Mouse (Mus musculus) lung, embryonic 14.5 days (tissue): Measurements from ENCODE around the gene Tjap1. TPM values are rescaled to one million over a fixed set of nuclear protein-coding genes. Genes with fewer than 3 reads are reported as not detected.

Experiments
- ATAC-seq: fragments of 200-750 bp; cut with Nextera tagmentation; 2 replicates; pipeline ENCODE4 v1.8.0; 2017; ENCODE audit warnings: mild to moderate bottlenecking, moderate TSS enrichment, moderate library complexity; ENCODE audit not compliant: insufficient read depth
- DNase-seq: peaks from one replicate; pipeline ENCODE4 v3.0.0-alpha.2; 2015
- H3K27ac ChIP-seq: fragments of 300-500 bp; sonication (generic); 2 replicates; pipeline ENCODE4 v1.5.1; 2014; ENCODE audit warnings: low read depth, mild to moderate bottlenecking, moderate library complexity
- H3K27me3 ChIP-seq: fragments of 300-500 bp; sonication (generic); 2 replicates; pipeline ENCODE4 v1.6.1; 2014; ENCODE audit warnings: low read length, control low read depth; ENCODE audit not compliant: insufficient read depth
- H3K36me3 ChIP-seq: fragments of 300-500 bp; sonication (generic); 2 replicates; pipeline ENCODE4 v1.6.1; 2014; ENCODE audit warnings: control low read depth; ENCODE audit not compliant: insufficient read depth
- H3K4me1 ChIP-seq: fragments of 300-500 bp; sonication (generic); 2 replicates; pipeline ENCODE4 v1.6.1; 2014; ENCODE audit warnings: antibody characterized with exemption, control low read depth; ENCODE audit not compliant: insufficient read depth
- H3K4me2 ChIP-seq: fragments of 300-500 bp; sonication (generic); 2 replicates; pipeline ENCODE4 v1.6.1; 2014; ENCODE audit warnings: mild to moderate bottlenecking
- H3K4me3 ChIP-seq: fragments of 300-500 bp; sonication (generic); 2 replicates; pipeline ENCODE4 v1.5.1; 2014; ENCODE audit warnings: low read depth, low read length
- H3K9ac ChIP-seq: fragments of 300-500 bp; sonication (generic); 2 replicates; pipeline ENCODE4 v1.6.1; 2014
- H3K9me3 ChIP-seq: fragments of 300-500 bp; sonication (generic); 2 replicates; pipeline ENCODE4 v1.6.1; 2016; ENCODE audit warnings: low read depth, low read length, control low read depth
- CTCF ChIP-seq: IDR thresholded peaks from 2 replicates; pipeline ENCODE4 v1.5.1; 2016; ENCODE audit warnings: antibody characterized with exemption, low read depth
- WGBS: fragments of 180-500 bp; shearing (Covaris S2); extraction: QIAGEN DNeasy Blood & Tissue Kit; methylation state at CpG from one replicate; pipeline ENCODE4 v1.1.7; 2014; 5-methylcytosine and 5-hydroxymethylcytosine counted together
- polyA plus RNA-seq: library from polyadenylated mRNA; unstranded; fragments of >200 nt; fragmentation: Nextera tagmentation; extraction: Ambion mirVana; gene quantifications from 2 replicates; pipeline ENCODE4 v1.2.1, GENCODE M21; 2014

Tjap1 gene
- polyA plus RNA-seq, 1 experiment from 2014 or later = 43.2 TPM

- no peak overlapping the region for H3K4me2 ChIP-seq
- WGBS = 65% methylated on average over 10 of the region's 10 CpGs
- no peaks in the 10 kb centered on the region for H3K9me3 ChIP-seq
- H3K36me3 ChIP-seq = peaks cover 81% of the 10 kb centered on the region
- ATAC-seq (no peak), DNase-seq (peak; percentile 32)
- no peak overlapping the region for H3K9ac ChIP-seq
- no peaks in the 10 kb centered on the region for H3K27me3 ChIP-seq
- H3K4me3 ChIP-seq = no peak overlapping the region
- peaks cover 6% of the 10 kb centered on the region; the same call in 1 of the 2 replicates for H3K4me1 ChIP-seq
- TF ChIP-seq CTCF = no peak
- no peak overlapping the region; the same call in 1 of the 2 replicates for H3K27ac ChIP-seq
Measured at GRCm38 (mm10) chr17:46244579-46244978, 38.2 kb downstream of the Tjap1 start.

DNA sequence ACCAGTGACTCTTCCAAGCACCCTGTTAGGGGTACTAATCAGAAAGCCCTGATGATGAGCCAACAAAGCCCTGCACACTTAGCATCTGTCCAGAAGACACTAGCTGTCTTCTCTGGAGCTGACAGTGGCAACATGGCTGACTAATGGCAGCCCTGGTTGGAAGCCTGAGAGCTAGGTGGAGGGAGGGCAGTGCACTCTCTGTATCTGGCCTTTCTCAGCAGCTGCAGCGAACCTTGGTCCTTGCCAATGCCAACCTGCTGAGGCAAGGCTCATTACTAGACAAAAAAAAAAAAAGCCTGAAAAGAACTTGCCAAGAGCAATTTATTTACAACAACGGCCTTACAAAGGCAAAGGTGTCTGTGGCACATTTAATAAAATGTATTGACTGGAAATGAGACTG is 39.2 kb downstream of the Tjap1 start:
- no peak overlapping the region for H3K9ac ChIP-seq
- no peak overlapping the region for H3K4me2 ChIP-seq
- no peaks in the 10 kb centered on the region for H3K27me3 ChIP-seq
- DNase-seq (no peak), ATAC-seq (no peak)
- no peak overlapping the region for H3K4me3 ChIP-seq
- WGBS = 83% methylated on average over 2 of the region's 2 CpGs
- peaks cover 6% of the 10 kb centered on the region; the same call in 1 of the 2 replicates for H3K4me1 ChIP-seq
- no peak overlapping the region for H3K27ac ChIP-seq
- TF ChIP-seq CTCF = no peak
- peaks cover 84% of the 10 kb centered on the region for H3K36me3 ChIP-seq
- H3K9me3 ChIP-seq = no peaks in the 10 kb centered on the region

DNA sequence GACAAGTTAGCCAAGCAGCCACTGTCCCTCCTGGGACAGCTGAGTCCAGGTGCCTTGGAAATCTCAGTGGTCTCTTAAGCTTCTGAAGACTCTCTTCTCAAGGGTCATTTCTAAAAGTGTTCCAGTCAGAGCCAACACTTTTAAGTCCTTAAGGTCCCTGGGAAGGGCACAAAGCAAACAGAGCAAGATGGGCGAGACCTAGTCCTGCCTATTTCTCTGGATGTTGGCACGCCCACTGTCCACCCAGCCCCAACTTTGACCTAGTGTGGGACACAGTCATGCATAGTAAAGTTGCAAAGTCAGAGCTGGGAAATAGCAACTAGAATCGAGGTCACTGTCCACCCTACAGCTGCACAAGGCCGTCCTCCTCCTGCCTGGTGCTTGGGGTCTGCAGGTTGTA is 39.8 kb downstream of the Tjap1 start:
- Histone ChIP-seq H3K27ac (no peak overlapping the region), H3K9me3 (no peaks in the 10 kb centered on the region), H3K4me2 (no peak overlapping the region), H3K4me1 (peaks cover 6% of the 10 kb centered on the region; the same call in 1 of the 2 replicates), H3K27me3 (no peaks in the 10 kb centered on the region), H3K36me3 (peaks cover 90% of the 10 kb centered on the region), H3K9ac (no peak overlapping the region), H3K4me3 (no peak overlapping the region)
- ATAC-seq (no peak), DNase-seq (no peak)
- no peak for TF ChIP-seq CTCF
- WGBS = 69% methylated on average over 4 of the region's 4 CpGs

DNA sequence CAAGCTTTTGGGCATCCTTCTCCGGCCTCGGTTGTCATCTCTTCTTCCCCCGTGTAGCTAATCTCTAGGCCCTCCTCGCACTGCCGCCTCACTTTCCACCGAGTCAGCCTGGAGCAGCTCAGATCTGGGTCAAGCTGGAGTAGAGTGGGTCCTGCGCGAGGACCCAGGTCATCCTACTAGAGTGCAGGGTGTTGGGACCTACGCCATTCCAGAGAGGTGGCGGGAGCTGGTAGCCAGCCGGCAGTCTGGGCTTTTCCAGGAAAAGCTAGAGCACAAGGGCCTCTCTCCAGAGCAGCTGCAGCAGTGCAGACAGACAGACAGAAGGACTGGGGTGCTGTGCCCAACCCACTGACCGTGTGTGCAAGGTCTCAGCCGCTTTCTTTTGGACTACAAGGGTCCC is 40.6 kb downstream of the Tjap1 start:
- DNase-seq = no peak
- 80% methylated on average over 13 of the region's 13 CpGs for WGBS

DNA sequence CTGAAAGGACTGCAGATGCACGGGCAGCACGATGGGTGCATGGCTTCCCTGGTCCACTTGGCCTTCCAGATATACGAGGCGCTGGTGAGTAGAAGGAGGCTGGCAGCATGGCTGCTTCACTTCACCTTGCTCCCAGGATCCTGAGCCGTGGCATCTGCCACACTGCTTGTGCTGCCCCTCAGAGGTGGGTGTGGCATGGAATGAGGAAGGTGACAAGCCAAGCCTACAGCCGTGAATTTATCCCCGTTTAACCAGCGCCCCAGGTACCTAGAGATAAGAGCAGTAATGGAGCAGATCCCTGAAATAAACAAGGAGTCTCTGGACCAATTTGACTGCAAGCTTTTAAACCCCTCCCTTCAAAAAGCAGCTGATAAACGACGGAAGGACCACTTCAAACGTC is 41.4 kb downstream of the Tjap1 start:
- no peak overlapping the region for H3K9ac ChIP-seq
- no peak for TF ChIP-seq CTCF
- no peaks in the 10 kb centered on the region for H3K9me3 ChIP-seq
- H3K27ac ChIP-seq = no peak overlapping the region
- ATAC-seq (no peak), DNase-seq (no peak)
- no peaks in the 10 kb centered on the region for H3K4me1 ChIP-seq
- no peak overlapping the region for H3K4me3 ChIP-seq
- H3K4me2 ChIP-seq = no peak overlapping the region
- WGBS = 62% methylated on average over 11 of the region's 11 CpGs
- no peaks in the 10 kb centered on the region for H3K27me3 ChIP-seq
- H3K36me3 ChIP-seq = peaks cover 96% of the 10 kb centered on the region

More for the DNA sequence above, 40.6 kb downstream of the Tjap1 start:
- no peak overlapping the region for H3K27ac ChIP-seq
- H3K36me3 ChIP-seq = peaks cover 93% of the 10 kb centered on the region
- no peak overlapping the region for H3K9ac ChIP-seq
- TF ChIP-seq CTCF = no peak
- no peaks in the 10 kb centered on the region for H3K27me3 ChIP-seq
- peaks cover 6% of the 10 kb centered on the region; the same call in 1 of the 2 replicates for H3K4me1 ChIP-seq
- ATAC-seq = no peak
- H3K4me3 ChIP-seq = no peak overlapping the region
- no peak overlapping the region for H3K4me2 ChIP-seq
- no peaks in the 10 kb centered on the region for H3K9me3 ChIP-seq

GRCm38 (mm10) chr17:46239516-46240114 is 43.2 kb downstream of the Tjap1 start:
- H3K4me1 ChIP-seq = no peaks in the 10 kb centered on the region
- no peaks in the 10 kb centered on the region for H3K27me3 ChIP-seq
- DNase-seq = no peak
- no peak for TF ChIP-seq CTCF
- H3K4me2 ChIP-seq = no peak overlapping the region
- no peak overlapping the region for H3K27ac ChIP-seq
- WGBS = 77% methylated on average over 15 of the region's 15 CpGs
- no peak overlapping the region for H3K4me3 ChIP-seq
- ATAC-seq = no peak
- no peak overlapping the region for H3K9ac ChIP-seq
- peaks cover 88% of the 10 kb centered on the region for H3K36me3 ChIP-seq
- no peaks in the 10 kb centered on the region for H3K9me3 ChIP-seq

- H3K27me3 ChIP-seq = no peaks in the 10 kb centered on the region
- peaks cover 88% of the 10 kb centered on the region for H3K36me3 ChIP-seq
- H3K4me3 ChIP-seq = no peak overlapping the region
- H3K9me3 ChIP-seq = no peaks in the 10 kb centered on the region
- H3K9ac ChIP-seq = no peak overlapping the region
- H3K4me2 ChIP-seq = no peak overlapping the region
- H3K27ac ChIP-seq = no peak overlapping the region
- DNase-seq = no peak
- 76% methylated on average over 5 of the region's 5 CpGs for WGBS
- no peaks in the 10 kb centered on the region for H3K4me1 ChIP-seq
- no peak for ATAC-seq
- TF ChIP-seq CTCF = no peak
Measured at GRCm38 (mm10) chr17:46237480-46237879, 45.3 kb downstream of the Tjap1 start.
